Mouse (Mus musculus) heart, postnatal 14 days (tissue): ENCODE data around the gene Yju2. TPM values are rescaled to one million over a fixed set of nuclear protein-coding genes. Genes with fewer than 3 reads are reported as not detected.

Source experiments
- total RNA-seq, 2 experiments: library from RNA; stranded (reverse); gene quantifications; 2 replicates each; pipeline ENCODE4 v1.2.3; 2021

The Yju2 gene
- total RNA-seq, 2 experiments from 2014 or later, result 10.8 to 12.6 TPM

Other genes with a start within 250 kb of the Yju2 start
- gene Pot1b, start 246.5 kb upstream of the Yju2 start, total RNA-seq, result 1 to 10 TPM; 3.3 to 3.8 TPM
- gene Adgre4, start 209.1 kb upstream of the Yju2 start, total RNA-seq, result under 1 TPM; 0.41 to 0.55 TPM
- gene Zfp119a, start 80.2 kb upstream of the Yju2 start, total RNA-seq, result 1 to 10 TPM; 3.4 to 4.3 TPM
- gene Zfp959, start 67.0 kb upstream of the Yju2 start, total RNA-seq, result 1 to 10 TPM; 4.6 to 5.3 TPM
- 1 to 10 TPM; 3.3 to 4.1 TPM for gene Zfp119b, start 9.6 kb upstream of the Yju2 start, total RNA-seq
- gene Ebi3, start 6.5 kb upstream of the Yju2 start, total RNA-seq, result under 1 TPM; 0.63 to 0.81 TPM
- gene Shd, start 11.4 kb downstream of the Yju2 start, total RNA-seq, result 1 to 10 TPM; 1.3 to 3.1 TPM
- gene Fsd1, start 27.4 kb downstream of the Yju2 start, total RNA-seq, result under 1 TPM in 1 of 2 experiments, not detected in 1; 0.74 TPM
- 10 to 100 TPM; 15.9 to 17.9 TPM for gene Stap2, start 46.5 kb downstream of the Yju2 start, total RNA-seq
- 10 to 100 TPM; 44.1 to 49.9 TPM for gene Mpnd, start 46.6 kb downstream of the Yju2 start, total RNA-seq
- 10 to 100 TPM; 23.0 to 24.1 TPM for gene Sh3gl1, start 77.5 kb downstream of the Yju2 start, total RNA-seq
- gene Chaf1a, start 81.3 kb downstream of the Yju2 start, total RNA-seq, result 1 to 10 TPM; 2.6 to 3.4 TPM
- gene Ubxn6, start 115.9 kb downstream of the Yju2 start, total RNA-seq, result 10 to 100 TPM; 46.9 to 50.5 TPM
- gene Hdgfl2, start 120.5 kb downstream of the Yju2 start, total RNA-seq, result 10 to 100 TPM; 37.3 to 39.8 TPM
- gene Plin4, start 150.7 kb downstream of the Yju2 start, total RNA-seq, result 100 to 1,000 TPM; 125 to 147 TPM
- gene Plin5, start 158.5 kb downstream of the Yju2 start, total RNA-seq, result 100 to 1,000 TPM; 154 to 166 TPM
- gene Lrg1, start 162.9 kb downstream of the Yju2 start, total RNA-seq, result 10 to 100 TPM; 36.7 to 45.8 TPM
- 10 to 100 TPM; 14.5 to 14.7 TPM for gene Sema6b, start 181.2 kb downstream of the Yju2 start, total RNA-seq
- gene Tnfaip8l1, start 203.4 kb downstream of the Yju2 start, total RNA-seq, result 1 to 10 TPM; 3.5 to 5.1 TPM
- 10 to 100 TPM; 33.2 to 34.6 TPM for gene Mydgf, start 224.8 kb downstream of the Yju2 start, total RNA-seq